Mouse (Mus musculus) thymus, adult 2 months (tissue): ENCODE measurements around the gene Cog1. TPM values are rescaled to one million over a fixed set of nuclear protein-coding genes. Genes with fewer than 3 reads are reported as not detected.
"Not testable (repeated sequence)": the region's sequence is repeated elsewhere in the genome, so short reads cannot be mapped to it uniquely, and the experiment has no call there.

Experiments
- DNase-seq: peaks from one replicate; pipeline ENCODE4 v3.0.0; 2021
- H3K27ac ChIP-seq: fragments of 200-500 bp; 2 replicates; pipeline ENCODE4 v1.5.1; 2012; ENCODE audit warnings: low read length, control low read depth; ENCODE audit not compliant: control insufficient read depth, insufficient read depth
- H3K27me3 ChIP-seq: fragments of 200-500 bp; 2 replicates; pipeline ENCODE4 v1.6.1; 2012; ENCODE audit warnings: mild to moderate bottlenecking, low read length, moderate library complexity, mixed read lengths; ENCODE audit not compliant: control insufficient read depth, insufficient read depth
- H3K36me3 ChIP-seq: fragments of 200-500 bp; 2 replicates; pipeline ENCODE4 v1.6.1; 2012; ENCODE audit warnings: mild to moderate bottlenecking, low read length, moderate library complexity; ENCODE audit not compliant: control insufficient read depth, insufficient read depth
- H3K4me1 ChIP-seq: fragments of 200-500 bp; replicated peaks from 2 replicates; pipeline ENCODE4 v1.6.1; 2012; ENCODE audit warnings: low read length; ENCODE audit not compliant: control insufficient read depth, insufficient read depth
- H3K4me3 ChIP-seq: fragments of 200-500 bp; 2 replicates; pipeline ENCODE4 v1.5.1; 2012; ENCODE audit warnings: mild to moderate bottlenecking, low read length, control low read depth, moderate library complexity; ENCODE audit not compliant: control insufficient read depth, insufficient read depth
- CTCF ChIP-seq: fragments of 200-500 bp; IDR thresholded peaks from 2 replicates; pipeline ENCODE4 v1.5.1; 2012; ENCODE audit warnings: mild to moderate bottlenecking, control low read depth, low read length, moderate library complexity, borderline replicate concordance; ENCODE audit not compliant: control insufficient read depth, poor library complexity, insufficient read depth; ENCODE audit errors: extremely low read depth
- POLR2A ChIP-seq: fragments of 200-500 bp; IDR thresholded peaks from 2 replicates; pipeline ENCODE4 v1.6.1; 2012; ENCODE audit warnings: mild to moderate bottlenecking, low read length, control low read depth, moderate library complexity; ENCODE audit not compliant: control insufficient read depth, poor library complexity, insufficient read depth; ENCODE audit errors: extremely low read depth
- WGBS: fragments of 180-500 bp; shearing (Covaris S2); methylation state at CpG from one replicate; pipeline ENCODE4 v1.1.7; 2018; 5-methylcytosine and 5-hydroxymethylcytosine counted together
- polyA plus RNA-seq: library from polyadenylated mRNA; depleted of rRNA; stranded (reverse); fragments of >200 nt; gene quantifications from 2 replicates; pipeline ENCODE4 v1.2.3, GENCODE M21; 2012

The Cog1 gene
- polyA plus RNA-seq, 1 experiment = 67.4 TPM

DNA sequence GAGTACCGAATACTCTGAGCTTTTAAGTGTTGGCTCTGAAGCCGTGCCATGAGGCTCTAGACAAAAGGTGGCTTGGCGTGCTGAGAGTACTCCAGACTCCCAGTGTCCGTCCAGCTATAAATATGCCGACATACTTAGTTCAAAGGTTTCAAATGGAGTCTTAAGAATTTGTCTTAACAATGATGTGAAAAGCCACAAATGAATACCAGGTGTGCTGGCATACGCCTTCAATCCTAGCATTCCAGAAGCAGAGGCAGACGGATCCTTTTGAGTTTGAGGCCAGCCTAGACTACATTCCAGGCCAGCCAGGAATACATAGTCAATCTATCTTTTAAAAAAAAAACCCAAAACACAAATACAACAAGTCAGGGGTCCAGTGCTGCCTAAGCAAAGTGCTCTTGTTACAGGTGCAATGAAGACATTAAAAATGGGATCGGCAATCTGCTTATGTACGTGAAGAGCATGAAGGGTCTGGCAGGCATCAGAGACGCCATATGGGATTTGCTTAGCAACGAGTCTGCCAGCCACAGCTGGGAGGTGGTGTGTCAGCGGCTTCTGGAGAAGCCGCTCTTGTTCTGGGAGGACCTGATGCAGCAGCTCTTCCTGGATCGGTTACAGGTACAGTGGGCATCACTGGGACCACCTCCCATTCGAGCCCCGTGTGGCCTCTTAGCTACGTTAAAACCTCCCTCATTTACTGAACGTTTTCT, 5.7 kb downstream of the Cog1 start:
- H3K36me3 ChIP-seq = peaks cover 72% of the 10 kb centered on the region
- no peak for DNase-seq
- H3K27me3 ChIP-seq = no peaks in the 10 kb centered on the region
- WGBS = 93% methylated on average over 18 of the region's 18 CpGs
- TF ChIP-seq CTCF = no peak
- H3K4me3 ChIP-seq = no peak overlapping the region
- no peak overlapping the region for H3K27ac ChIP-seq
- H3K4me1 ChIP-seq = peaks cover 5% of the 10 kb centered on the region

DNA sequence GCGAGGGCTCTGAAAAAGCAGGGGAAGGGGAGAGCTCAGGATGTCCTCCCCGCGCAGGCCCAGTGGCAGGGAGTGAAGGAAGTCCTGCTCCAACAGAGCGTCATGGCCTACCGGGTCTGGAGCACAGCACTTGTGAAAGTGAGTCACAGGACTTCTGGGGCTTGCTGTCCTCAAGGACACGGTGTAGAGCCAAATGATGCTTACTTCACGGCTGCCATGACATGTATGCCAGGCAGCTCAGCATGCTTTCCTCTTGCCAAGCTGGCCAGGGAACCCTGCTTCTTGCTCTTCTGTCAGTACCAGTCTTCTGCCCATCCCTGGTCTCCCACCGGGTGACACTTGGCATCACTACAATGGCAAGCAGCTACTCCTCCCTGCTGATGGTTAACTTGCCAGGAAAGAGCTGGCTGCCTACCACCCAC, 7.6 kb downstream of the Cog1 start:
- H3K27ac ChIP-seq = no peak overlapping the region
- TF ChIP-seq CTCF (no peak), POLR2A (no peak)
- WGBS = 97% methylated on average over 8 of the region's 8 CpGs
- H3K4me3 ChIP-seq = no peak overlapping the region
- H3K27me3 ChIP-seq = no peaks in the 10 kb centered on the region
- H3K36me3 ChIP-seq = peaks cover 88% of the 10 kb centered on the region
- H3K4me1 ChIP-seq = no peaks in the 10 kb centered on the region
- DNase-seq = no peak

DNA sequence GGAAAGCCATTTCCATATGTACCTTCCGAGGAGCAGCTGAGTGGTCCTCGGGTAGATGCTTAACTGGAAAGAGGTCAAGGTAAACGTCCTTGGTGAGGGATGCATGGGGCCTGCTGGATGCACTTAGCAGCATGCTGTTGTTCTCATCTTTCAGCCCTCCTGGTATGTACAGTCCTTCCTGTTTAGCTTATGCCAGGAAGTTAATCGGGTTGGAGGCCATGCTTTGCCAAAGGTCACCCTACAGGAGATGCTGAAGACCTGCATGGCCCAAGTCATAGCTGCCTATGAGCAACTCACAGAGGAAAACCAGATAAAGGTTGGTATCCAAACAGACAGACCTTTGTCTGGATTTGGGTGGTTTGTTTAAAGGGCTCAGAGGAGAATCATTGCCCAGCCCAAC, 8.3 kb downstream of the Cog1 start:
- H3K4me1 ChIP-seq = no peaks in the 10 kb centered on the region
- H3K36me3 ChIP-seq = peaks cover 90% of the 10 kb centered on the region
- 79% methylated on average over 4 of the region's 4 CpGs for WGBS

DNA sequence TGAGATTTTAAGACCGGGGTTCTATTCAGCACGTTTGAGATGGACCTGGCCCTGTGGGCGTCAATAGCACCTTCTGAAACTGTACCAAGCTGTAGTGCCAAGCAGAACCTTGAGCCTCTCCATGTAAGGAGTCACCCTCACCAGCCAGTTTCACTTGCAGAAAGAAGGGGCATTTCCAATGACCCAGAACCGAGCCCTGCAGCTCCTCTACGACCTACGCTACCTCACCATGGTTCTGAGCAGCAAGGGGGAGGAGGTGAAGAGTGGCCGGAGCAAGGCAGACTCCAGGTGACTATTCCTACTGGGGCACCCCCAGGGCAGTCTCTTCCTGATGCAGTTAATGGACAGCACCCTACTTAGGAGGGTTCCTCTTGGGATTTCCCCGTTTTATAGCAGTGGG, 9.3 kb downstream of the Cog1 start:
- TF ChIP-seq POLR2A = no peak
- TF ChIP-seq CTCF = no peak
- Histone ChIP-seq H3K36me3 (peaks cover 85% of the 10 kb centered on the region), H3K4me3 (no peak overlapping the region), H3K27ac (no peak overlapping the region), H3K27me3 (no peaks in the 10 kb centered on the region), H3K4me1 (no peaks in the 10 kb centered on the region)
- DNase-seq = no peak
- WGBS = 96% methylated on average over 8 of the region's 8 CpGs

More for the DNA sequence above, 8.3 kb downstream of the Cog1 start:
- no peak for TF ChIP-seq CTCF
- no peak for TF ChIP-seq POLR2A
- no peak for DNase-seq
- Histone ChIP-seq H3K27me3 (no peaks in the 10 kb centered on the region), H3K27ac (no peak overlapping the region), H3K4me3 (no peak overlapping the region)

DNA sequence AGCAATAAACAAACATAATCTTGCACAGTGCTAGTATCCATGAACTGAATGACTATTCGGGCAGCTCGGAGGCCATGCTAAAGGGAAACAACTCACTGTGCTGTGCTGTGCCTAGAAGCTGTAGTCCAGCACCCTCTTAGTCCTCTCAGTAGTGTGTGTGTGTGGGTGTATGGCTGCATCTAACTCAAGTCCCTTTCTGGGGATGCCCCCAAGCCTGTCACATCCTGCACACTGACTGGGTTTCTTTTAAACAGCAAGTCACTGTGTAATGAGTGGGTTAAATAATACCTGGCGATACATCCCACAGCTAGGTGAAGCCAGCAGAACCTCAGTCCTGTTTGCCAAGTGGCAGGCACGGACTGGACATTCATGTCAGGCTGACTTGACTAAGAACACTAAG, 9.8 kb downstream of the Cog1 start:
- H3K4me1 ChIP-seq = no peaks in the 10 kb centered on the region
- DNase-seq = no peak
- H3K27me3 ChIP-seq = no peaks in the 10 kb centered on the region
- H3K4me3 ChIP-seq = no peak overlapping the region
- H3K36me3 ChIP-seq = peaks cover 88% of the 10 kb centered on the region
- WGBS = 94% methylated on average over 4 of the region's 4 CpGs
- TF ChIP-seq POLR2A (no peak), CTCF (no peak)
- no peak overlapping the region for H3K27ac ChIP-seq

DNA sequence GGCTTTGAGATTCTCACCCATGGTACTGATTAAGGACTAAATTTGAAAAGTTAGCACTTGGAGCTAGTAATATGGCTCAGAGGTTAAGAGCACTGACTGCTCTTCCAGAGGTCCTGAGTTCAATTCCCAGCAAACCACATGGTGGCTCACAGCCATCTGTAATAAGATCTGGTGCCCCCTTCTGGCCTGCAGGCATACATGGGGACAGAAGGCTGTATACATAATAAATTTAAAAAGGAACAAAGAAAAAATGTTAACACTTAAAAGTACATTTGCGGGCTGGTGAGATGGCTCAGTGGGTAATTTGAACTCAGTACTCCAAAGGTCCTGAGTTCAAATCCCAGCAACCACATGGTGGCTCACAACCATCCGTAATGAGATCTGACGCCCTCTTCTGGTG, 11.2 kb downstream of the Cog1 start:
- not testable (repeated sequence) for H3K4me3 ChIP-seq, DNase-seq, H3K4me1 ChIP-seq, H3K27me3 ChIP-seq, H3K27ac ChIP-seq
- 100% methylated on average over 3 of the region's 3 CpGs for WGBS
- peaks cover 80% of the 10 kb centered on the region for H3K36me3 ChIP-seq

DNA sequence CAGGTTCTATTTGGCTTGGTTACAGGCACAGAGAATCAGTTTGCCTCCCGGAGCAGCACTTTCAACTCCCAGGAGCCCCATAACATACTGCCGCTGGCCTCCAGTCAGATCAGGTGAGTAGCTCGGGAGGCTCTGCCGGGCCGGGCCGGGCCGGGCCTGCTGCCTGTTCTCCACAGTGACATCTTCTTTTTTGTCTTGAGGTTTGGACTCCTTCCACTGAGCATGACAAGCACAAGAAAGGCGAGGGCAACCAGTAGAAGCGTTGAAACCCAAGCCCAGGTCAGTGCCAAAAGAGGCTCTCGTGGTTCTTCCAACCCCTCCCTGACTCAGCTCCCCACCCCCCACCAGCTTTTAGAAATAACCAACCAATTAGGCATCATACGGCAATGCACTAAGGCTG, 12.0 kb downstream of the Cog1 start:
- DNase-seq = no peak
- Histone ChIP-seq H3K4me1 (no peaks in the 10 kb centered on the region), H3K27me3 (no peaks in the 10 kb centered on the region), H3K27ac (no peak overlapping the region), H3K4me3 (no peak overlapping the region), H3K36me3 (peaks cover 73% of the 10 kb centered on the region)
- TF ChIP-seq POLR2A (no peak), CTCF (no peak)
- WGBS = 79% methylated on average over 11 of the region's 11 CpGs
